ENCODE assay signal across 8 mouse cellular contexts in the genomic region with DNA sequence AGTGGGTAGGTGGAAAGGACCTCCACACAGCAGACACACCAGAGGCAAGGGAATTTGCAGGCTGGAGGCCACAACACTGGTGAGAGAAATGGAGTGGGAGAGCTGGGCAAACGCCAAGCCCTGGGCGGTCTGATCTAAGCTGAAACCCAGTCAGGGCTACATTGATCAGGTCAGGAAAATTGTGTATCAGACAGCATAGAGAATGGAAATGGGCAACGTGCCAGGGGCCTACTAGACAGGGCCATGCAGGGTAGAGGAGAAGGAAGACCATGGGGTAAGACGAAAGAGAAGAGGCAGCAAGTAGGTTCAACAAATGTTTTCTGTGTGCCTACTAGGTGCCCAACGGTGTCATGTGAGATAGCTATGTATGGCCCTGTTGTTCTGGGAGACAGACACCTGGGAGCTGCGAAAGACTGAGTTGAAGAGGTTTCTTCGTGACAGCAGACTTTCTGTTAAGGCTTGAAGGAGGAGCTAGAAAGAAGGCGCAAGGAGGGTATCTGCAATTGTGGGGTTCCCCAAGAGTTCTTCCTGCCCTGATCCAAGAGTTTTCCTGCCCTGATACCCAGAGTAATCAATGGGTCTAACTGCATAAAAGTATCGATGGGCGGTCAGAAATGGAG. TPM values are rescaled to one million over a fixed set of nuclear protein-coding genes. Genes with fewer than 3 reads are reported as not detected.
DNase-seq lines count a peak whose midpoint lies in the region; ATAC-seq and TF ChIP-seq lines count a peak whose summit lies in the region.

No protein-coding gene starts in this region.

- no peak for ATAC-seq in hindbrain, embryonic 14.5 days (ENCODE audit: low FRiP score)
- ATAC-seq in liver, embryonic 12.5 days: no peak; the same call in 1 of the 2 replicates

- peak overlapping the region; percentile 63 for H3K4me3 ChIP-seq in hindbrain, embryonic 14.5 days (replicated peaks; ENCODE audit: low read length)
- H3K4me3 ChIP-seq in liver, embryonic 12.5 days: peak overlapping the region; percentile 71
- peak overlapping the region; percentile 89 for H3K4me3 ChIP-seq in small intestine, adult 2 months (ENCODE audit: low read depth, low read length)

- TF ChIP-seq POLR2A in small intestine, adult 2 months (IDR thresholded peaks at IDR 0.05; ENCODE audit: low read depth, low read length): no peak

- peaks cover 25% of the 10 kb centered on the region for H3K4me1 ChIP-seq in hindbrain, embryonic 14.5 days (replicated peaks; ENCODE audit: control insufficient read depth, insufficient read depth, low read length)
- H3K4me1 ChIP-seq in liver, embryonic 12.5 days: peaks cover 17% of the 10 kb centered on the region
- peaks cover 21% of the 10 kb centered on the region for H3K4me1 ChIP-seq in small intestine, adult 2 months (ENCODE audit: control insufficient read depth, insufficient read depth, insufficient read length, low read length)

- H3K27me3 ChIP-seq in hindbrain, embryonic 14.5 days (ENCODE audit: control insufficient read depth, insufficient read depth, low read length): no peaks in the 10 kb centered on the region
- H3K27me3 ChIP-seq in liver, embryonic 12.5 days (replicated peaks): peaks cover 20% of the 10 kb centered on the region
- H3K27me3 ChIP-seq in small intestine, adult 2 months (ENCODE audit: control insufficient read depth, insufficient read depth, low read length): no peaks in the 10 kb centered on the region

- peak overlapping the region; percentile 70 for H3K4me2 ChIP-seq in hindbrain, embryonic 14.5 days (replicated peaks)
- H3K4me2 ChIP-seq in liver, embryonic 12.5 days: peak overlapping the region; percentile 79

- no peak overlapping the region for H3K27ac ChIP-seq in hindbrain, embryonic 14.5 days
- H3K27ac ChIP-seq in liver, embryonic 12.5 days: no peak overlapping the region
- H3K27ac ChIP-seq in small intestine, adult 2 months (ENCODE audit: insufficient read depth, low read depth, low read length): peak overlapping the region; percentile 7; the same call in 1 of the 2 replicates

- H3K9me3 ChIP-seq in hindbrain, embryonic 14.5 days (ENCODE audit: control insufficient read depth, low read length): no peaks in the 10 kb centered on the region
- H3K9me3 ChIP-seq in liver, embryonic 12.5 days (replicated peaks): no peaks in the 10 kb centered on the region

- H3K9ac ChIP-seq in hindbrain, embryonic 14.5 days: peak overlapping the region; percentile 79
- H3K9ac ChIP-seq in liver, embryonic 12.5 days: peak overlapping the region; percentile 69

- H3K36me3 ChIP-seq in hindbrain, embryonic 14.5 days (replicated peaks; ENCODE audit: control insufficient read depth, insufficient read depth): no peaks in the 10 kb centered on the region
- no peaks in the 10 kb centered on the region for H3K36me3 ChIP-seq in liver, embryonic 12.5 days
- peaks cover 2% of the 10 kb centered on the region; the same call in 1 of the 2 replicates for H3K36me3 ChIP-seq in small intestine, adult 2 months (ENCODE audit: control insufficient read depth, insufficient read depth, low read length)

- 42% methylated on average over 10 of the region's 10 CpGs for WGBS in hindbrain, embryonic 14.5 days
- WGBS in liver, embryonic 12.5 days (ENCODE audit: insufficient replicate concordance): 38% methylated on average over 10 of the region's 10 CpGs
- 24% methylated on average over 10 of the region's 10 CpGs for WGBS in small intestine, adult 2 months

- peak; percentile 48 to 74 for DNase-seq in adrenal gland, adult (ENCODE audit: inconsistent age in 2 of 2, low spot score in 1 of 2)
- DNase-seq in adrenal gland, adult 2 months: no peak
- peak; percentile 53 for DNase-seq in urinary bladder, postnatal 14 days (ENCODE audit: low spot score)
- DNase-seq in urinary bladder, adult 2 months (ENCODE audit: low spot score): no peak
- no peak for DNase-seq in hindbrain, embryonic 14.5 days (ENCODE audit: low spot score)
- DNase-seq in frontal cortex, postnatal 14 days (ENCODE audit: low spot score in 2 of 2): no peak

- TF ChIP-seq CTCF in small intestine, adult 2 months (IDR thresholded peaks at IDR 0.05; ENCODE audit: extremely low read depth, insufficient read length, insufficient replicate concordance, low read depth, low read length): no peak

RNA-seq across cellular contexts. Expression of gene Nudt14, which starts 0.7 kb away (rescaled TPM):
- 10 to 100 TPM; 24.6 to 34.4 TPM for total RNA-seq in adrenal gland, adult 2 months (2021)
- 35.4 and 45.9 TPM in 2 replicates for polyA plus RNA-seq in adrenal gland, adult 2 months (2012; rRNA removed)
- 42.4 and 54.6 TPM in 2 replicates for polyA plus RNA-seq in urinary bladder, adult 2 months (2012; rRNA removed)
- polyA plus RNA-seq in hindbrain, embryonic 14.5 days (2014; fragmentation: Nextera tagmentation; extraction: Ambion mirVana): 60.9 and 70.1 TPM in 2 replicates
- polyA plus RNA-seq in liver, embryonic 12.5 days (2016; fragmentation: Nextera tagmentation; extraction: Ambion mirVana): 21.4 and 21.7 TPM in 2 replicates
- 40.8 and 42.4 TPM in 2 replicates for polyA plus RNA-seq in small intestine, adult 2 months (2012; rRNA removed)

RNA-seq across cellular contexts. Expression of gene Jag2, which starts 11.7 kb away (rescaled TPM):
- 1 to 10 TPM; 3.5 to 6.1 TPM for total RNA-seq in adrenal gland, adult 2 months (2021)
- 12.8 and 25.8 TPM in 2 replicates for polyA plus RNA-seq in adrenal gland, adult 2 months (2012; rRNA removed)
- 42.7 and 62.7 TPM in 2 replicates for polyA plus RNA-seq in urinary bladder, adult 2 months (2012; rRNA removed)
- 12.5 and 16.1 TPM in 2 replicates for polyA plus RNA-seq in hindbrain, embryonic 14.5 days (2014; fragmentation: Nextera tagmentation; extraction: Ambion mirVana)
- 0.57 and 0.64 TPM in 2 replicates for polyA plus RNA-seq in liver, embryonic 12.5 days (2016; fragmentation: Nextera tagmentation; extraction: Ambion mirVana)
- 6.2 and 9.1 TPM in 2 replicates for polyA plus RNA-seq in small intestine, adult 2 months (2012; rRNA removed)

RNA-seq across cellular contexts. Expression of gene Btbd6, which starts 35.0 kb away (rescaled TPM):
- 10 to 100 TPM; 14.6 to 24.7 TPM for total RNA-seq in adrenal gland, adult 2 months (2021)
- 165 and 232 TPM in 2 replicates for polyA plus RNA-seq in adrenal gland, adult 2 months (2012; rRNA removed)
- 23.9 and 26.8 TPM in 2 replicates for polyA plus RNA-seq in urinary bladder, adult 2 months (2012; rRNA removed)
- 52.2 and 52.8 TPM in 2 replicates for polyA plus RNA-seq in hindbrain, embryonic 14.5 days (2014; fragmentation: Nextera tagmentation; extraction: Ambion mirVana)
- polyA plus RNA-seq in liver, embryonic 12.5 days (2016; fragmentation: Nextera tagmentation; extraction: Ambion mirVana): 9.2 and 10.1 TPM in 2 replicates
- 116 and 206 TPM in 2 replicates for polyA plus RNA-seq in small intestine, adult 2 months (2012; rRNA removed)

RNA-seq across cellular contexts. Expression of gene Brf1, which starts 59.2 kb away (rescaled TPM):
- total RNA-seq in adrenal gland, adult 2 months (2021): 10 to 100 TPM; 41.9 to 46.8 TPM
- polyA plus RNA-seq in adrenal gland, adult 2 months (2012; rRNA removed): 70.6 and 71.2 TPM in 2 replicates
- 69.1 and 82.7 TPM in 2 replicates for polyA plus RNA-seq in urinary bladder, adult 2 months (2012; rRNA removed)
- 41.4 and 46.3 TPM in 2 replicates for polyA plus RNA-seq in hindbrain, embryonic 14.5 days (2014; fragmentation: Nextera tagmentation; extraction: Ambion mirVana)
- 46.2 and 47.1 TPM in 2 replicates for polyA plus RNA-seq in liver, embryonic 12.5 days (2016; fragmentation: Nextera tagmentation; extraction: Ambion mirVana)
- polyA plus RNA-seq in small intestine, adult 2 months (2012; rRNA removed): 43.7 and 95.6 TPM in 2 replicates

Comparison
In these comparisons a context has a peak if more than half of its experiments do, and no peak if none do; other contexts are left out.
1. DNase-seq: peak in adrenal gland, adult (2 of 2) and urinary bladder, postnatal 14 days (single experiment); none in adrenal gland, adult 2 months (single experiment), urinary bladder, adult 2 months (single experiment), hindbrain, embryonic 14.5 days (single experiment) and frontal cortex, postnatal 14 days (0 of 2).
2. Peak in every context shown above with its lines, with median percentiles within 50 percentile points of each other: H3K4me3 ChIP-seq.